Mouse (Mus musculus) bone marrow macrophage, adult 2 months (primary cell): ENCODE data around the gene Ankfy1.

Experiments used
- CTCF ChIP-seq: IDR thresholded peaks from 2 replicates; pipeline ENCODE4 v1.5.1; 2012; ENCODE audit warnings: low read depth, mild to moderate bottlenecking, low read length, moderate library complexity
- POLR2A ChIP-seq: IDR thresholded peaks from 2 replicates; pipeline ENCODE4 v1.6.1; 2012; ENCODE audit warnings: mild to moderate bottlenecking, low read depth, low read length, borderline replicate concordance

DNA sequence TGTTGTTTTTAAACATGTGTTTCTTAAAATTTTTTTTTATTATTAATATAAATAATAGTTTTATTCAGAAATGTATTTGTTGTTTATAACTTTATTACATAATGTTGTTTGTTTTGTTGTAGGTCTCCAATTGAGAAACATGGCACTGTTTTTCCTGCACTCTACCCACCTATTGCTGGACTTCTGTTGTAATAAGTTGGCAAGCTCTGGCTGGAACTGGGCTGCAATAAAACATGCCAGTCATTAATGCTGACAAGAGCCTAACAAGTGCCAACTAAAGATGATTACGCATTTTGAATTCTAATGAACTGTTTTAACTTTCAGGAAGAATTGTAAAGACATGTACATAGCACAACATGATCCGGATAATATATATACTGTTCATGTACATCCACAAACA lies 6.4 kb upstream of the Ankfy1 start:
- TF ChIP-seq CTCF: no peak
- no peak for TF ChIP-seq POLR2A
